8 mouse cellular contexts compared by ENCODE assay signal in the genomic region with DNA sequence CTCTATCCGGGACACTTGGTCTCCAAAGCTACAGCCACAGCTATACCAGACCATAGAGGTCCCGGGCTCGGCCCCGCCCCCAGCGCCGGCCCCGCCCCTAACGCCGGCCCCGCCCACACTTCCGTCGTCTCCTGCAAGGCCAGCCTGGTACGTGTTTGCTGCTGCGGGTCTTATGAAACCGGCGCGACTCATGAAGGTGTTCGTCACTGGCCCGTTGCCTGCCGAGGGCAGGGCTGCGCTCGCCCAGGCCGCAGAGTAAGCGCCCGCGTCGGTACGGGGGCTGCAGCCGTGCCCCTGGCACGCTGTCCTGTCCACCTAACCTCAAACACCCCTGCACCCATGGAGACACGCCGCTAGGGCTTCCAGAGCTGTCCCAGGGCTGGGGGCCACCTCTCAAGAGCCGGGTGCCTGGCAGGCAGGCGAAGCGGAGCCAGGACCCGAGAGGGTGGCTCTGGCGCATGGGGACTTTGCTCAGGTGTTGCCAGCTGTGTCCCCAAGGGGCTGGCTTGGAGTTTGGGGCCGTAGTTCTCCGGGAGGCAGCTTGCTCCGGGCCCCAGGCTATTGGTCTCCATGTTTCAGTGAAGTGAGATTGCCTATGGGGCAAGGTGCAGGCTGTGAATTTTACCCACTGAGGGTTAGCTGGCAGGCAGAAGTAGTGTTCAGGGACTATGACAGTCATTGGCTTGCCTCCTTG. TPM values are rescaled to one million over a fixed set of nuclear protein-coding genes. Genes with fewer than 3 reads are reported as not detected.
DNase-seq lines count a peak whose midpoint lies in the region; ATAC-seq lines count a peak whose summit lies in the region.

A gene (plus strand): TSS at position 116 of the 694 bp plus-strand sequence.

- H3K4me1 ChIP-seq in hindbrain, embryonic 16.5 days (ENCODE audit: control insufficient read depth, insufficient read depth, low read depth, low read length), result 0 out of 2 replicates have a peak, but pooled peaks cover 4% of the 10 kb centered on the region

- DNase-seq in R1 (ENCODE audit: low read depth, low spot score), result peak; percentile 91
- peak; percentile 73 to 88 for DNase-seq in cerebellum, postnatal 25 days
- peak; percentile 75 for DNase-seq in gastrocnemius, adult 18-20 months (ENCODE audit: low spot score)
- DNase-seq in left cerebral cortex, adult 18-20 months (ENCODE audit: low spot score in 2 of 2), result peak; percentile 71 to 78
- DNase-seq in right cerebral cortex, adult 18-20 months, result peak; percentile 76
- peak; percentile 39 for DNase-seq in urinary bladder, postnatal 10 days (ENCODE audit: low spot score)

- peak within 1 kb of the TSS; percentile 68 for H3K9ac ChIP-seq in hindbrain, embryonic 16.5 days (ENCODE audit: low read depth, low read length)

- peak within 1 kb of the TSS; percentile 35; the same call in 1 of the 2 replicates for H3K27ac ChIP-seq in hindbrain, embryonic 16.5 days (ENCODE audit: low read depth, low read length)
- no peak within 1 kb of the TSS for H3K27ac ChIP-seq in macrophage

- H3K79me2 ChIP-seq in macrophage (ENCODE audit: inconsistent target), result no peaks in the 10 kb centered on the region

- H3K36me3 ChIP-seq in hindbrain, embryonic 16.5 days (ENCODE audit: control insufficient read depth, insufficient read depth, low read length), result no peaks in the 10 kb centered on the region
- H3K36me3 ChIP-seq in macrophage (ENCODE audit: inconsistent target), result no peaks in the 10 kb centered on the region

- no peaks in the 10 kb centered on the region for H3K9me3 ChIP-seq in hindbrain, embryonic 16.5 days (ENCODE audit: control insufficient read depth, low read length)

- ATAC-seq in hindbrain, embryonic 16.5 days, result peak; percentile 93

- H3K4me3 ChIP-seq in hindbrain, embryonic 16.5 days (ENCODE audit: low read length), result peak within 1 kb of the TSS; percentile 48
- H3K4me3 ChIP-seq in macrophage (ENCODE audit: inconsistent target), result peak within 1 kb of the TSS; percentile 38

- WGBS in hindbrain, embryonic 16.5 days, result 1% methylated on average over 34 of the region's 40 CpGs
- 2% methylated on average over 40 of the region's 40 CpGs for WGBS in macrophage (ENCODE audit: missing documents)

- peak within 1 kb of the TSS; percentile 84 for H3K4me2 ChIP-seq in hindbrain, embryonic 16.5 days (ENCODE audit: low read length)

- no peaks in the 10 kb centered on the region for H3K27me3 ChIP-seq in hindbrain, embryonic 16.5 days (replicated peaks; ENCODE audit: control insufficient read depth, insufficient read depth, low read length)

RNA-seq across cellular contexts. Expression of the gene that starts here (rescaled TPM):
- total RNA-seq in gastrocnemius, adult 18-20 months (2021), result 10 to 100 TPM; 21.9 to 28.0 TPM
- polyA plus RNA-seq in hindbrain, embryonic 16.5 days (2015; fragmentation: Nextera tagmentation; extraction: Ambion mirVana), result 33.5 and 33.7 TPM in 2 replicates
- total RNA-seq in left cerebral cortex, adult 18-20 months (2021), result 10 to 100 TPM; 31.6 to 32.0 TPM
- total RNA-seq in macrophage (2018; cell fraction: chromatin; rRNA removed), result 1 to 10 TPM in 5 of 26 experiments, under 1 TPM in 3, not detected in 18; 0.49 to 4.1 (median 1.4) TPM
- 1 to 10 TPM in 23 of 26 experiments, under 1 TPM in 3; 0.68 to 5.1 (median 2.3) TPM for total RNA-seq in macrophage (2018; cell fraction: cytosol; rRNA removed)
- total RNA-seq in macrophage (2018; cell fraction: nucleus; rRNA removed), result 1 to 10 TPM in 12 of 26 experiments, under 1 TPM in 5, not detected in 9; 0.72 to 3.2 (median 1.4) TPM
- polyA plus RNA-seq in macrophage (2018), result 2.3 to 8.6 TPM (median 2.9 TPM) in 3 replicates

Comparison
In these comparisons a context has a peak if more than half of its experiments do, and no peak if none do; other contexts are left out.
1. DNase-seq: peak in every context shown above with its lines; median percentile 91 in R1; 80 in cerebellum, postnatal 25 days; 76 in right cerebral cortex, adult 18-20 months; 75 in gastrocnemius, adult 18-20 months; 74 in left cerebral cortex, adult 18-20 months; 39 in urinary bladder, postnatal 10 days.